ENCODE assay signal across 26 mouse cellular contexts in the genomic region with DNA sequence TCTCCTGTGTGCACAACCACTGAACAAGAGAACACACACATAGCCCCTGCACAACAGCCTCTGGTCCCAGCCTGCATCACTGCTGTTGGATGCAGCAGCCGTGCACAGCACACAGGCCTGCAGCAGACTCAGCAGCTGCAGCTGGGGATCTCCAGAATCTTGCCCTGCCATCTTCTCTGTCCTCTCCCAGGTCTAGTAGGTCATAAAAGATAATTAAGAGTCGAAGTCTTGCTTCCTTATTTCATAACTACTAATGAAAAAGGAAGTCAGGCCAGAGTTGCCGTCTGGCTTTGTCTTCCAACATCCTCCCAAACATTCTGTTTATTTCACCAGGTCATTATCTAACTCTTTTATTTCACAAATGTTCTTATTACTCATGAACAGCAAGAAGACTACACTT. TPM values are rescaled to one million over a fixed set of nuclear protein-coding genes. Genes with fewer than 3 reads are reported as not detected.
DNase-seq lines count a peak whose midpoint lies in the region; ATAC-seq and TF ChIP-seq lines count a peak whose summit lies in the region.
"Had no signal": no experiment of that assay in that cellular context is flagged by ENCODE, and none has a peak within 500 bp of the region (broad histone marks: within the 10 kb centered on the region; RNA-seq: fewer than 3 reads in every experiment).

No protein-coding gene starts in this region.

- 37% methylated on average over 3 of the region's 3 CpGs for WGBS in spleen, adult 2 months
- 88% methylated on average over 3 of the region's 3 CpGs for WGBS in forebrain, embryonic 12.5 days

- TF ChIP-seq EP300 in MEL (IDR thresholded peaks at IDR 0.05; ENCODE audit: low read depth in 1 of 2, low read length in 2 of 2): peak; percentile 81 to 83

- H3K27ac ChIP-seq in spleen, adult 2 months (ENCODE audit: insufficient read depth, low read length): 0 out of 2 replicates have a peak overlapping the region, but pooled peaks have one; percentile 13
- peak overlapping the region; percentile 53 for H3K27ac ChIP-seq in MEL (ENCODE audit: control insufficient read depth, low read depth, low read length)
- no peak overlapping the region for H3K27ac ChIP-seq in forebrain, embryonic 12.5 days
- H3K27ac ChIP-seq: gastrocnemius, adult 2 months; heart, adult 2 months; heart, embryonic 10.5 days; heart, embryonic 13.5 days; hindbrain, embryonic 12.5 days; hindbrain, embryonic 15.5 days had no signal

- H3K36me3 ChIP-seq in spleen, adult 2 months (ENCODE audit: control insufficient read depth, insufficient read depth, low read length): no peaks in the 10 kb centered on the region; the same call in 1 of the 2 replicates
- H3K36me3 ChIP-seq in MEL (ENCODE audit: control insufficient read depth in 1 of 2, insufficient read depth in 2 of 2, low read length in 2 of 2): peaks cover 20 to 50% of the 10 kb centered on the region in 2 experiments
- peaks cover 54% of the 10 kb centered on the region for H3K36me3 ChIP-seq in forebrain, embryonic 12.5 days (replicated peaks)
- H3K36me3 ChIP-seq: hindbrain, embryonic 15.5 days had no signal

- TF ChIP-seq RAD21 in MEL (IDR thresholded peaks at IDR 0.05; ENCODE audit: low read depth, low read length): no peak

- no peak overlapping the region for H3K4me2 ChIP-seq in forebrain, embryonic 12.5 days
- H3K4me2 ChIP-seq: heart, embryonic 13.5 days; hindbrain, embryonic 12.5 days; hindbrain, embryonic 15.5 days had no signal

- H3K79me2 ChIP-seq in MEL (ENCODE audit: control insufficient read depth, insufficient read depth, low read length, poor library complexity): 0 out of 2 replicates have a peak, but pooled peaks cover 2% of the 10 kb centered on the region

- TF ChIP-seq POLR2A in spleen, adult 2 months (IDR thresholded peaks at IDR 0.05; ENCODE audit: low read depth, low read length): no peak
- 0 out of 4 replicates have a peak, but pooled peaks of 1 of the 2 experiments have one; percentile 28 for TF ChIP-seq POLR2A in MEL (IDR thresholded peaks at IDR 0.05; ENCODE audit: control insufficient read depth in 1 of 2, insufficient read depth in 1 of 2, low read depth in 1 of 2, low read length in 2 of 2, poor library complexity in 1 of 2)

- TF ChIP-seq CTCF in spleen, adult 2 months (IDR thresholded peaks at IDR 0.05; ENCODE audit: extremely low read depth, insufficient read depth, insufficient read length, insufficient replicate concordance): no peak
- TF ChIP-seq CTCF in MEL (IDR thresholded peaks at IDR 0.05 in 2 of 3, conservative IDR thresholded peaks at IDR 0.05 in 1 of 3; ENCODE audit: control insufficient read depth in 1 of 3, insufficient read depth in 1 of 3, low read depth in 2 of 3, low read length in 3 of 3, poor library complexity in 1 of 3, severe bottlenecking in 1 of 3): no peak

- no peaks in the 10 kb centered on the region for H3K9me3 ChIP-seq in MEL (replicated peaks; ENCODE audit: insufficient read depth, low read length)
- H3K9me3 ChIP-seq in forebrain, embryonic 12.5 days: no peaks in the 10 kb centered on the region
- H3K9me3 ChIP-seq: heart, embryonic 10.5 days; heart, embryonic 13.5 days; hindbrain, embryonic 12.5 days; hindbrain, embryonic 15.5 days had no signal

- H3K27me3 ChIP-seq in spleen, adult 2 months (ENCODE audit: control insufficient read depth, insufficient read depth, low read length): no peaks in the 10 kb centered on the region
- no peaks in the 10 kb centered on the region for H3K27me3 ChIP-seq in MEL (ENCODE audit: control insufficient read depth in 1 of 2, insufficient read depth in 2 of 2, low read length in 2 of 2)
- no peaks in the 10 kb centered on the region for H3K27me3 ChIP-seq in forebrain, embryonic 12.5 days
- H3K27me3 ChIP-seq: heart, embryonic 13.5 days; hindbrain, embryonic 12.5 days; hindbrain, embryonic 15.5 days had no signal

- DNase-seq in spleen, adult 2 months (ENCODE audit: low read depth in 1 of 2, low spot score in 2 of 2): no peak
- no peak for DNase-seq in spleen, adult 12 weeks (ENCODE audit: low spot score)
- DNase-seq in MEL (ENCODE audit: low read depth, low spot score): peak; percentile 82
- no peak for DNase-seq in cerebellum, adult 9-10 months
- DNase-seq: adrenal gland, postnatal 10 days; adrenal gland, postnatal 36 days; cerebellum, adult 11 months; cerebellum, adult 2 months; cerebellum, postnatal 10 days; cerebellum, postnatal 36 days; embryo, embryonic 11 days; forebrain, postnatal 0 days; gastrocnemius, adult 2 months; gastrocnemius, postnatal 14 days; heart, adult 2 months; heart, postnatal 14 days had no signal

- peaks cover 7% of the 10 kb centered on the region; the same call in 1 of the 2 replicates for H3K4me1 ChIP-seq in spleen, adult 2 months (ENCODE audit: control insufficient read depth, insufficient read depth, insufficient read length)
- peaks cover 15 to 31% of the 10 kb centered on the region in 2 experiments for H3K4me1 ChIP-seq in MEL (ENCODE audit: control insufficient read depth in 1 of 2, insufficient read depth in 2 of 2, low read length in 2 of 2)
- H3K4me1 ChIP-seq in forebrain, embryonic 12.5 days: no peaks in the 10 kb centered on the region
- H3K4me1 ChIP-seq: heart, embryonic 10.5 days; hindbrain, embryonic 12.5 days; hindbrain, embryonic 15.5 days had no signal

- H3K9ac ChIP-seq in MEL (ENCODE audit: control insufficient read depth, low read depth, low read length, poor library complexity, severe bottlenecking): no peak overlapping the region
- H3K9ac ChIP-seq in forebrain, embryonic 12.5 days: no peak overlapping the region
- H3K9ac ChIP-seq: forebrain, postnatal 0 days; heart, embryonic 13.5 days; hindbrain, embryonic 12.5 days; hindbrain, embryonic 15.5 days had no signal

- peak; percentile 62 for ATAC-seq in granulocyte monocyte progenitor cell, adult 5-6 weeks (replicated peaks; ENCODE audit: poor library complexity, severe bottlenecking)
- peak; percentile 32; the same call in 1 of the 2 replicates for ATAC-seq in monocyte, adult 5-6 weeks (replicated peaks; ENCODE audit: insufficient number of reproducible peaks, low FRiP score, low TSS enrichment, poor library complexity, severe bottlenecking)
- ATAC-seq in forebrain, embryonic 12.5 days (ENCODE audit: low FRiP score): no peak
- no peak for ATAC-seq in erythroid progenitor cell, adult 5-6 weeks (replicated peaks; ENCODE audit: low FRiP score, poor library complexity, severe bottlenecking)
- ATAC-seq: forebrain, embryonic 14.5 days; forebrain, postnatal 0 days; intestine, postnatal 0 days had no signal

- H3K4me3 ChIP-seq in spleen, adult 2 months (ENCODE audit: extremely low read depth, insufficient read depth, insufficient read length): no peak overlapping the region
- H3K4me3 ChIP-seq in MEL (ENCODE audit: control insufficient read depth in 1 of 2, insufficient read depth in 1 of 2, low read depth in 2 of 2, low read length in 2 of 2): no peak overlapping the region
- H3K4me3 ChIP-seq in forebrain, embryonic 12.5 days (replicated peaks): no peak overlapping the region
- H3K4me3 ChIP-seq: gastrocnemius, adult 2 months; heart, adult 2 months; heart, embryonic 10.5 days; heart, embryonic 13.5 days; hindbrain, embryonic 12.5 days; hindbrain, embryonic 15.5 days had no signal

TF ChIP-seq in MEL, 35 proteins besides CTCF, POLR2A, EP300 and RAD21 (continues in another document):
- no peak for TF ChIP-seq ZMIZ1 (IDR thresholded peaks at IDR 0.05; ENCODE audit: low read depth, low read length)
- no peak for TF ChIP-seq KAT2A (conservative IDR thresholded peaks at IDR 0.05; ENCODE audit: low read depth, low read length)
- 0 out of 2 replicates have a peak, but pooled peaks have one; percentile 39 for TF ChIP-seq TBP (IDR thresholded peaks at IDR 0.05; ENCODE audit: low read depth, low read length)
- no peak for TF ChIP-seq SIN3A (IDR thresholded peaks at IDR 0.05; ENCODE audit: low read length)
- TF ChIP-seq TAL1 (IDR thresholded peaks at IDR 0.05; ENCODE audit: low read length): peak; percentile 78
- TF ChIP-seq NELFE (IDR thresholded peaks at IDR 0.05; ENCODE audit: low read depth, low read length): no peak
- TF ChIP-seq BHLHE40 (IDR thresholded peaks at IDR 0.05; ENCODE audit: borderline replicate concordance, low read depth, low read length): no peak
- no peak for TF ChIP-seq HCFC1 (IDR thresholded peaks at IDR 0.05; ENCODE audit: low read depth, low read length)
- peak; percentile 82 for TF ChIP-seq TCF12 (IDR thresholded peaks at IDR 0.05; ENCODE audit: low read depth, low read length)
- no peak for TF ChIP-seq POLR2AphosphoS2 (IDR thresholded peaks at IDR 0.05; ENCODE audit: low read length)
- TF ChIP-seq GATA1 (IDR thresholded peaks at IDR 0.05; ENCODE audit: low read depth, low read length): peak; percentile 82
- TF ChIP-seq MEF2A (IDR thresholded peaks at IDR 0.05; ENCODE audit: extremely low read depth, insufficient replicate concordance, low read depth, low read length, poor library complexity, severe bottlenecking): no peak
- TF ChIP-seq CHD1 (IDR thresholded peaks at IDR 0.05; ENCODE audit: low read depth, low read length): no peak

RNA-seq across cellular contexts. Expression of gene Mns1, which starts 23.0 kb away (rescaled TPM):
- 0.63 and 0.74 TPM in 2 replicates for polyA plus RNA-seq in spleen, adult 2 months (2012; rRNA removed)
- total RNA-seq in MEL (2012; rRNA removed): 54.0 and 57.3 TPM in 2 replicates
- 10 to 100 TPM in 1 of 2 experiments, not detected in 1; 54.8 TPM for polyA plus RNA-seq in MEL (2012; ENCODE audit: insufficient read depth in 1 of 2, insufficient read length in 2 of 2, low read depth in 1 of 2, low replicate concordance in 2 of 2, missing spikeins in 1 of 2)
- total RNA-seq in granulocyte monocyte progenitor cell, adult 5-6 weeks (2014; fragmentation: Nextera tagmentation): 22.2 and 32.6 TPM in 2 replicates
- total RNA-seq in granulocyte monocyte progenitor cell, adult 5-6 weeks (2017): 54.5 and 87.7 TPM in 2 replicates
- 0.48 to 1.6 TPM (median 1.1 TPM) in 3 replicates for total RNA-seq in monocyte, adult 5-6 weeks (2017)
- 44.7 and 51.6 TPM in 2 replicates for polyA plus RNA-seq in forebrain, embryonic 12.5 days (2016; fragmentation: Nextera tagmentation; extraction: Ambion mirVana)
- 177 and 188 TPM in 2 replicates for total RNA-seq in erythroid progenitor cell, adult 5-6 weeks (2015; ENCODE audit: low replicate concordance)
- total RNA-seq in erythroid progenitor cell, adult 5-6 weeks (2017; ENCODE audit: low replicate concordance): 146 and 157 TPM in 2 replicates

RNA-seq across cellular contexts. Expression of gene Tex9, which starts 31.2 kb away (rescaled TPM):
- polyA plus RNA-seq in spleen, adult 2 months (2012; rRNA removed): 2.2 and 2.6 TPM in 2 replicates
- total RNA-seq in MEL (2012; rRNA removed): 7.0 and 7.9 TPM in 2 replicates
- 10 to 100 TPM in 1 of 2 experiments, not detected in 1; 17.1 TPM for polyA plus RNA-seq in MEL (2012; ENCODE audit: insufficient read depth in 1 of 2, insufficient read length in 2 of 2, low read depth in 1 of 2, low replicate concordance in 2 of 2, missing spikeins in 1 of 2)
- 14.3 and 18.2 TPM in 2 replicates for total RNA-seq in granulocyte monocyte progenitor cell, adult 5-6 weeks (2014; fragmentation: Nextera tagmentation)
- 25.5 and 25.7 TPM in 2 replicates for total RNA-seq in granulocyte monocyte progenitor cell, adult 5-6 weeks (2017)
- 10.7 to 58.1 TPM (median 11.2 TPM) in 3 replicates for total RNA-seq in monocyte, adult 5-6 weeks (2017)
- 77.6 and 80.9 TPM in 2 replicates for polyA plus RNA-seq in forebrain, embryonic 12.5 days (2016; fragmentation: Nextera tagmentation; extraction: Ambion mirVana)
- 25.9 and 51.1 TPM in 2 replicates for total RNA-seq in erythroid progenitor cell, adult 5-6 weeks (2015; ENCODE audit: low replicate concordance)
- 58.1 and 61.0 TPM in 2 replicates for total RNA-seq in erythroid progenitor cell, adult 5-6 weeks (2017; ENCODE audit: low replicate concordance)

Comparison
In these comparisons a context has a peak if more than half of its experiments do, and no peak if none do; other contexts are left out.
1. ATAC-seq: peak in granulocyte monocyte progenitor cell, adult 5-6 weeks (single experiment) and monocyte, adult 5-6 weeks (single experiment); none in forebrain, embryonic 12.5 days (single experiment) and erythroid progenitor cell, adult 5-6 weeks (single experiment).